Mouse (Mus musculus) heart, postnatal 25 days (tissue): ENCODE data around the gene Cyp4f13. TPM values are rescaled to one million over a fixed set of nuclear protein-coding genes. Genes with fewer than 3 reads are reported as not detected.

Source experiments
- DNase-seq: peaks from one replicate; pipeline ENCODE4 v3.0.0; 2022; ENCODE audit warnings: low spot score
- intact Hi-C: fragments of 180-260 bp; cut with DNase I; formaldehyde crosslinking; loops from one replicate; pipeline ENCODE4 v1.15.1; 2025
- total RNA-seq, 2 experiments: library from RNA; stranded (reverse); gene quantifications; 2 replicates each; pipeline ENCODE4 v1.2.3; 2021

Cyp4f13 gene
- total RNA-seq = 10 to 100 TPM; 10.9 to 12.3 TPM

DNA sequence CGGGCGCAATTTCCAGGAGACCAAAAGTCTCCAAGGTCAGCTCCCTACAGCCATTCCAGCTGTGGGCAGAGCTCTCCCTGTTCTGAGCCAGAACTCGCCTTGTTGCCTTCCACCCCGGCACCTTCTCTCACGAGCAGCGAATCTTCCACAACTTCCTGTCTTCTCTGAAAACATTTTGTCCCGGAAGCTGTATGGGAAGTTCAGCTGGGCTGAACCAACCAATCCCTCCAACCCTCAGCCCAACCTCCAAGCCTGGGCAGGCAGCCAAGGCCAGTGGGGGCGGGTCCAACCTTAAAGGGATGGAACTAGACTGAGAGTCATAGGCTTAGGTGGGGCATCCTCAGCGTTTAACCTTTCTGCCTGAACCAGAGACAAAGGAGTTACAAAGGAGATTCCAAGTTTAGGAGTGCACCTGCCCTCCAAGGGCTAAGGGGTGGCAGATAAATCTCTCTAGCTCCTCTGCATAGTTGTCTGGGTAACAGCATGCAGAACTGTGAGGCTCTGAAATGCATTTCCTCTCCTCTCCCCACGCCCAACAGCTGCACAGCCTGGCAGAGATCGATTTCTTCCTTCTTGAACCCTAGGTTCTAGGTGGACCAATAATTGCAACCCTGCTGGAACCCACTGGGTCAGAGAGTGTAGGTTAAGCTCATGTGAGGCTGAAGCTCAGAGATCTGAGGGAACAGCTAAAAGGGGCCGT is at the start of gene Cyp4f13:
Cyp4f13 (minus strand) TSS at position 188 of the 700 bp plus-strand sequence.
- peak; percentile 97 for DNase-seq
- intact Hi-C loops = loop anchor here (5.0 kb wide), 2 partner anchors 55 to 90 kb away; partner anchors contain the start of gene Zfp870

DNA sequence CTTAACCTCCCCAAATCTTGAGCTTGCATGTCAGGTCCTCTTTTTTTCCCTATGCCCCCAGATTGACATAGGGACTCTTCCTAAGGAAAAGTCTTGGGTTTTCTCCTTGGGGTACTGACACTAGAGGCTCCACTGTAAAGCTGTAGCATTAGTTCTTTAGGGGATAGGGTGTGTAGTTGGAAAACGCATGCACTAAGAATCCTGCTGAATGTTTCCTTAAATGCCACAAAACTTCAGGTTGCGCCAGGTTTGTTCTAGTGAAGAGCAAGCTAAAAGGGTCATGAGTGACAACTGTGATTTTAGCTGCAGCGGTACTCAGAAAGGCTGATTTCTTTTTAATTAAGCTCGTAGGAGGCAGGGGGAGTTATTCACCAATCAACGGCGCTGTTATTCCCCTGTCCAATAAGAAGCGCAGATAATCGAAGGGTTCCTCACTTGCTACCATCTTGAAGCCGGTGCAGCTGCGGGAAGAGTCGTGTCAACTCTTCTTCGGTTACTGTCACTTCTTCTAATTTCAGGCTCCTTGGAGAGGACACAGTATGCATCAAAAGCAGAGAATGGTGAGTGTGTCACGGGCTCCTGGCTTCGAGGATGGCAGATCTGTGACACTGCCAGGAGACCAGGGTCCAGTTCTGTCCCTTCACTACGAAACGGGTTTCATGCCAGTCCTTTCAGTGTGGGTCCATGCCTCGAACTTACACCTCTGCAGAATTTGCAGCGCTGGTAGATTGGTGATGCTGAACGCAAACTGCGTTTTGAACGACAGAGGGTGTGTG is 45.7 kb upstream of the Cyp4f13 start, which contains the start of gene Zfp952:
Zfp952 (plus strand) TSS at position 431 of the 776 bp plus-strand sequence.
- intact Hi-C loops = no loop called here

DNA sequence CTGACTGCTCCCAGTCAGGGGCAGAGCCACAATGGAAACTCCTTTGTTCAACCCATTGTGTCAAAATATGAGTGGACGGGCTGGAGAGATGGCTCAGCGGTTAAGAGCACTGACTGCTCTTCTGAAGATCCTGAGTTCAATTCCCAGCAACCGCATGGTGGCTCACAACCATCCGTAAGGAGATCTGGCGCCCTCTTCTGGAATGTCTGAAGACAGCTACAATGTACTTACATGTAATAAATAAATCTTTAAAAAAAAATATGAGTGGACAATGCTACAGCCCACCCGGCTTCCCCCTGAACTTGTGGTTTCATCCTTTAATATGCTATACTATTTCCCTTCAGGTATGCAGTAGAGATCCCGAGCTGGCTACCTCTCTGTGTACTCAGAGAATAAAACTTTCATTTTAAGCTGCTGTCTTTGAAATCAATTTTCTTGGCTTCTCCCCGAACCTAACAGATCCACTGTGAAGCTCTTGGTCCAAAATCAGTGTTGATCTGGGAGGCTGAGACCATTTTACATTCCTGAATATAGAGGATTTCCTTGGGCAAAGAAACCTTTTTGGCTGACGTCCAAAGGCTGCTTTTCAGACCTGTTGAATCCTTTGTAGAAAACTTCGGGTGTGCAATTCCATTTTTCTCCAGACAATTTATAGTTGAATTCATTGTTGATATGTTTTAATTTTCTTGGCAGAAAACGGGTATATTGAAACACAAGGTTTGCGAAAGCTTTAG is 44.9 kb upstream of the Cyp4f13 start:
- DNase-seq = no peak
- intact Hi-C loops = no loop called here

More for the DNA sequence above, 45.7 kb upstream of the Cyp4f13 start, which contains the start of gene Zfp952:
- peak; percentile 82 for DNase-seq

DNA sequence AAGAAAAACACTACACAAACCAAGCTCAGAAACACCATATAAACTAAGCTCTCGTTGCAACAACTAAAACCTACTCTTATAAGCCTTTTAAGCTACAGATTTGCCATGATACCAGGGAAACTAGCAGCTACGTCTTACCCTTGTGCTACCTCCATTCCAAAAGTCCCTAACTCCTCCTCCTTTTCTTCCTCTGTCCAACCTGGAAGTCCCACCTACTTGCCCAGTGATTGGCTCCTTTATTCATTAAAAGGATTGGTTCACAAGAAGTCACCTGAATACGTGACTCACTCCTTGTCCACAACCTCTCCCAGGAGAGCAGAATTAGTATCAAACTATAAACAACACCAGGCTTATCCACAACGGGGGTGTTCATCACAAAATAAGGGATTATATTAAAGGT is 39.1 kb upstream of the Cyp4f13 start:
- intact Hi-C loops = no loop called here

DNA sequence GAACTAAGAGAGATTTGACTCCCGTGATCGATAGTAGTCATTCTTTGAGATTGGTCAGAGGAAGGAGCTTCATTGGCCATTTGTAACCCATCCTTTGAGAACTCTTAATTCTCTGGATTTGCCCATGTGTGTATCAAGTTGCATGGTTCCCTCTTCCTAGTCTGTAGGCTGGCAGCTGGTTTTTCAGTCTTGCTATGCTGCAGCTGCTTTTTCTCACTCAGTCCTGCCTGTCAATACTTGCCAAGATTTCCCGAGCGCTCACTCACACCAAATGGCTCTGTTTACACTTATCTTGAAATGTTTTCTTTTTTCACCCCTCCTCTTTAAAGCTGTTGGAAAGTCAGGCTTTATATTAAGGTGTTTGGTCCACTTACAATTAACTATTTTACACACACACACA is 34.2 kb upstream of the Cyp4f13 start:
- intact Hi-C loops = no loop called here
- DNase-seq = no peak

More for the DNA sequence above, 39.1 kb upstream of the Cyp4f13 start:
- DNase-seq = no peak

DNA sequence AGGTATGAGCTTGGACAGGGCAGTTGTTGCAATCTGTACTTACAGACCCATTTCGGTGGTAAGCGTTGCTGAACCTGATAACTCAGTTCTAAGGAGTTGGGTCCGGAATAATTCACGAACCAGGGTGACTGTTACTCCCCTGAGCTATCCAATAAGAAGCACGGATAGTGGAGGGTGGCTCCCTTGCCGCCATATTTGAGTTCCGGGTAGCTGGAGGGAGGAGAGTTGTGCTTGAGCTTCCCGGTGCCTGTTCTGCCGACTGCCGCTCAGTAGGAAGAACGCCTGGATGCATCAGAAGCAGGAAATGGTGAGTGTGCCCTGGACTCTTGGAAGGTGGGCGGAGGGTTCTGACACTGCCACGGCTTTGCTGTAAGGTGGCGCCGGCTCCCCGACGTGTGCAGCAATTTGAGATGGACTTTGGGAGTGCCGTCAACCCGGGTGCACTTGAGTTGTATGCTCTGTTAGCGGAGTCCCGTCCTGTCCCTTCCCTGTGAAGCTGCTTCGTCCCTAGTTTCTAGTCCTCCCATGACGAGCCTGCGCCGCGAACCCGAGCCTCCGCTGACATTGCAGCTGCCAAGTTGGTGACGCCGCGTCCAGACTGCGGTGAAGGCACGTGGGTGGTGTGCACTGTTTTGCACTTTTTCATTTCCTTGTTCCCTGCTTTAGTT is 18.6 kb upstream of the Cyp4f13 start, which contains the start of gene Zfp472:
Zfp472 (plus strand) TSS at position 192 of the 668 bp plus-strand sequence.
- peak; percentile 87 for DNase-seq
- intact Hi-C loops = no loop called here

DNA sequence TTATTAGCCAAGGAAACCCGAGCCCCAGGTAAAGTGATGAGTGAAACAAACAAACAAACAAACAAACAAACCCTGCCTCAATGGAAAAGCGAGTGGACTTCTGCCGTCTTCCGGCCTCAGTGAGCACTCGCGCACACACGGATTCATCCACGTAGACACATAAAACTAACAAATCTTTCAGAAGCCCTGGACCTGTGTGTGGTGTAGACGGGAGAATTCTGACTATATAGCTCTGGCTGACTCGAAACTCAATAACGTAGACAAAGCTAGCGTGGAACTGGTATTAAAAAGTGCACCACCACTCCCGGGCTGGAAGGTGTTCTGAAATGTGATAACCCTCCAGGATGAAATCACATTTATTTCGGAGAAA is 18.0 kb upstream of the Cyp4f13 start:
- no peak for DNase-seq
- intact Hi-C loops = no loop called here

DNA sequence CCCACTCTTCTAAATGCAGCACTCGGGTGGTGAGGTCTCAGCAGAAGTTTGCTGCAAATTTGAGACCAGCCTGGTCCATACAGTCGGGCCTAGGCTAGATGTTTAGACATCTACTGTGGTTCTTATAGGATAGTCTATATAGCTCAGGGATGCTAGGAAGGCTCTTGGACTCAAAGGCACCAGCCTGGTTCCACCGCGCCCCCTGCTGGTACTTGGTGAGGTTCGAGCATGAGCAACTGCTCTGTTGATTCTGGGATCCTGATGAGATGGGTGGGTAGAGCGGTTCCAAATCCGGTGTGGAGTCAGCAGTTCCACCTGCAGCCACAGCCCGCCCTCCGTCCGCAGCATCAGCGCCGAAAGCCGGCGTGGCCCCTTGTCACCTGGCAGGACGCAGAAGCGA is 4.2 kb upstream of the Cyp4f13 start:
- peak; percentile 38 for DNase-seq
- intact Hi-C loops = loop anchor here (2.0 to 5.0 kb wide), 5 partner anchors 47 to 424 kb away; no protein-coding TSS in a partner anchor

DNA sequence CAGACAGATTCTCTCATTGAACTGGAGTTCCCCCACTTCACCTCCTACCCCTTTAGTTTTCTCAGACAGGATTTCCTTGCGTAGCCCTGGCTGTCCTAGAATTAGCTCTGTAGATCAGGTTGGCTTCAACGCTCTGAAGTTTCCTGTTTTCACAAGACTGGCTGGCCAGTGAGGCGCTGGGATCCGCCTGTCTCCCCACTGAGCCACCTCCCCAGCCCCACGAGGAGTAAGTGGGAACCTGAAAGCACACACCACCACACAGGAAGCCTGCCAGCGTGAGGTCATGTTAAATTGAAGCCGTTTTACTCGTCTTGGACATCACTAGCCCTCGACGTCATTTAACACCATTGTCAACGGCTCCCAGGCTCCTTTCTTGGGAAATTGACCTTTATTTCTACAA is 3.8 kb upstream of the Cyp4f13 start:
- intact Hi-C loops = loop anchor here (2.0 to 5.0 kb wide), 5 partner anchors 46 to 424 kb away; no protein-coding TSS in a partner anchor
- DNase-seq = no peak

DNA sequence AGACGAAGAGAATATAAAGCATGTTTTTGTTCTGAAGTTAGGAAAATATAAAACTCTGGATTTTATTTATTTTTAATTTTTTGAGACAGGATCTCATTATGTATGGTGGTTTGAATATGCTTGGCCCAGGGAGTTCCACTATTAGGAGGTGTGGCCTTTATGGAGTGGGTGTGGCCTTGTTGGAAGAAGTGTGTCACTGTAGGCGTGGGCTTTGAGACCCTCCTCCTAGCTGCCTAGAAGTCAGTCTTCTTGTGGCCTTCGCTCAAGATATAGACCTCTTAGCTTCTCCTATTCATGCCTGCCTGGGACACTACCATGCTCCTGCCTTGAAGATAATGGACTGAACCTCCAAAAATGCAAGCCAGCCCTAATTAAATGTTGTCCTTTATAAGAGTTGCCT is 2.9 kb upstream of the Cyp4f13 start:
- intact Hi-C loops = loop anchor here (2.0 to 5.0 kb wide), 5 partner anchors 45 to 423 kb away; no protein-coding TSS in a partner anchor
- no peak for DNase-seq

DNA sequence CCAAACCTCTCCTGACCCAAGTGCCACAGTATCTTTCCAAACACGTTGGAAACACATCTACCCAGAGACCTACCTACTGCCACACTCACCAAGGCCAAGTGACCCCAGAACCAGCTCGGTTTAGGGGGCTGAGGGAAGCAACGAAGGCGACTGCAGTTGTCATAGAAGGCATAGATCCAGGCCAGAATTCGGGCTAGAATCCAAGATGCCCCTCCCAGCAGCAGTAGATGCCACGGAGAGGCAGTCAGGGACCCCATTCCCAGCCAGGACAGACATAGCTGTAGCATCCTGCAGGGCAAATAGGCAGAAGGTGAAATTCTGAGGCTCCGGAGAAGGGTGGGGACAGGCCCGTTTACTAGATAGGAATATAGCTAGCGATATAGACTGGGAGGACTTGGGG is 486 bp downstream of the Cyp4f13 start:
- no peak for DNase-seq
- intact Hi-C loops = loop anchor here (5.0 kb wide), 2 partner anchors 54 to 89 kb away; partner anchors contain the start of gene Zfp870

- intact Hi-C loops = loop anchor here (5.0 kb wide), 2 partner anchors 52 to 87 kb away; partner anchors contain the start of gene Zfp870
- no peak for DNase-seq
Observed at GRCm38 (mm10) chr17:32944402-32945035, 2.7 kb downstream of the Cyp4f13 start.

DNA sequence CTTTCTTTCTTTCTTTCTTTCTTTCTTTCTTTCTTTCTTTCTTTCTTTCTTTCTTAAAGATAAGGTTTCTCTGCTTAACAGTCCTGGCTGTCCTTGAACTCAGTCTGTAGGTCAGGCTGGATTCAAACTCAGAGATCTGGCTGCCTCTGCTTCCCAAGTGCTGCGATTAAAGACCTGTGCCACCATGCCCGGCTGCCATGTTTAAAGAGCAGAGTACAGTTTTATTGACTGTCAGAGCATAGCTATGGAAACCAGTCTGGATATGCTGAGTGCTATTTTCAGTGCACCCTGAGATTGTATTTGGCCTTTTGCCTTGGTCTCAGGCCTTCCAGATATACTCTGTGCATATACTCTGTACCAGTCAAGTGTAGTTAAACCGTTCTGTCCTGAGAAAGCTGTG is 3.5 kb downstream of the Cyp4f13 start:
- DNase-seq = no peak
- intact Hi-C loops = no loop called here

DNA sequence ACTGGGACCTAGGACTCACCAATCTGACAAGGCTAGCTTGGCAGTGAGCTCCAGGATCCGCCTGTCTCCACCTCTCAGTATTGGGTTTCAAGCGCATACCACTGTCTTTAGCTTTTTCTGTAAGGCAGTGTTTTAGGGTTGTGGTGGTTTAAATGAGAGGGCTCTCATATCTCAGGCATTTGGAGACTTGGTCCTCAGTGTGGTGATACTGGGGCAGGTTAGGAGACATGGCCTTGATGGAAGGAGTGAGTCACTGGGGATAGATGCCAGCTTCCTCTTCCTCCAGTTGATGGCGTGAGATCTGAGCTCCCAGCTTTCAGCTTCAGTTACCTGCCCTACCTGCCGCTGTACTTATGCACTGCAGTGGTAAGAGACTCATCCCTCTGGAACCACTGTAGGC is 7.4 kb downstream of the Cyp4f13 start:
- no peak for DNase-seq
- intact Hi-C loops = no loop called here

DNA sequence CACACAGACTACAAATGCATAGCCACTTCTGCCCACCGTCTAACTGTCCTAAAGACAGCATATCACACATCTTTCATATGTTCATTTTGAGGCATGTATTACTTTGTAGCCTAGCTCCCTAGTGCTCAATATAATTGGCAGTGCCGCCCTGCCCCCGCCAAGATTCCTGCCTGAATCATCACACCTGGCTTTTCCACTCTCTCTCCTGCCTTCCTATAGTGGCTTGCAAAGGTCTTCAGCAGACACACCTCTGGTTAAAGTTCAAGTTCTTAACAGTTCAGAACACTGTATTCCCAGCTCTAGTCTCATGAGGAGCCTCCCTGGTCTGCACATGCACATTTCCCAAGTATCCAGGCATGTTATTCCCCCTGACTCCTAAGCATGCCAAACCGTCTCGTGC is 19.4 kb downstream of the Cyp4f13 start:
- intact Hi-C loops = no loop called here
- no peak for DNase-seq

GRCm38 (mm10) chr17:32924658-32925312 is 22.4 kb downstream of the Cyp4f13 start:
- intact Hi-C loops = no loop called here
- peak; percentile 48 for DNase-seq

GRCm38 (mm10) chr17:32923681-32924080 is 23.5 kb downstream of the Cyp4f13 start:
- no peak for DNase-seq
- intact Hi-C loops = no loop called here

DNA sequence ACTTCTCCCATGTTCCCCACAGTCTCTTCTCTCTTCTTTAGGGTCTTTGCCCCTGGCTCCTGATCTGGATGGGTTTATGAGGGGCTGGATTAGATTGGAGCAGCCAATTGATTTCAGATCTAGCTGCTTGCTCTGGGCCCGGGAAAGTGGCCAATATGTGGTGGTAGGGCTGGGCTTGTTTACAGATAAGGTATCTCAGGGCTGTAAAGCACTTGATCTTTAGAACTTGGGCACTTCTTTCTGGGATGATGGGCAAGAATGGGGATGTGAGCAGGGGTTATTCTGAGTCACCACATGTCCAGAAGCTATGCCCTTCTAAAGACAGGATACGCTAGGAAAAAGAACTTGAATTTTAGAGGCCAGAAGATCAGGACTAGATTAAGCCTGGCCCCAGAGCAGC is 28.1 kb downstream of the Cyp4f13 start:
- no peak for DNase-seq
- intact Hi-C loops = no loop called here

GRCm38 (mm10) chr17:32917131-32917530 is 30.1 kb downstream of the Cyp4f13 start, which contains the start of gene Cyp4f14:
Gene Cyp4f14, minus strand, starts transcription at chr17:32917342.
- intact Hi-C loops = no loop called here
- DNase-seq = no peak
